Mouse (Mus musculus) liver, embryonic 13.5 days (tissue): ENCODE results near the gene Notch2. TPM values are rescaled to one million over a fixed set of nuclear protein-coding genes. Genes with fewer than 3 reads are reported as not detected.

ENCODE experiments used
- ATAC-seq: fragments of 200-750 bp; cut with Nextera tagmentation; 2 replicates; pipeline ENCODE4 v1.8.0; 2017; ENCODE audit warnings: low read depth, mild to moderate bottlenecking, moderate number of reproducible peaks, moderate library complexity
- DNase-seq: peaks from one replicate; pipeline ENCODE4 v3.0.0; 2022
- H3K27ac ChIP-seq: fragments of 300-500 bp; sonication (generic); 2 replicates; pipeline ENCODE4 v1.5.1; 2015; ENCODE audit warnings: moderate library complexity, mild to moderate bottlenecking, inconsistent platforms
- H3K27me3 ChIP-seq: fragments of 300-500 bp; sonication (generic); 2 replicates; pipeline ENCODE4 v1.6.1; 2015; ENCODE audit warnings: mild to moderate bottlenecking, inconsistent platforms
- H3K36me3 ChIP-seq: fragments of 300-500 bp; sonication (generic); 2 replicates; pipeline ENCODE4 v1.6.1; 2015; ENCODE audit warnings: mild to moderate bottlenecking, inconsistent platforms
- H3K4me1 ChIP-seq: fragments of 300-500 bp; sonication (generic); replicated peaks from 2 replicates; pipeline ENCODE4 v1.6.1; 2015; ENCODE audit warnings: inconsistent platforms
- H3K4me2 ChIP-seq: fragments of 300-500 bp; sonication (generic); 2 replicates; pipeline ENCODE4 v1.6.1; 2015; ENCODE audit warnings: inconsistent platforms, mild to moderate bottlenecking, moderate library complexity
- H3K4me3 ChIP-seq: fragments of 300-500 bp; sonication (generic); replicated peaks from 2 replicates; pipeline ENCODE4 v1.5.1; 2015; ENCODE audit warnings: mild to moderate bottlenecking, inconsistent platforms
- H3K9ac ChIP-seq: fragments of 300-500 bp; sonication (generic); 2 replicates; pipeline ENCODE4 v1.6.1; 2015; ENCODE audit warnings: mild to moderate bottlenecking, inconsistent platforms
- H3K9me3 ChIP-seq: fragments of 300-500 bp; sonication (generic); replicated peaks from 2 replicates; pipeline ENCODE4 v1.6.1; 2016; ENCODE audit warnings: inconsistent platforms
- WGBS: fragments of 180-500 bp; shearing (Covaris S2); methylation state at CpG from one replicate; pipeline ENCODE4 v1.1.7; 2015; ENCODE audit not compliant: insufficient replicate concordance; 5-methylcytosine and 5-hydroxymethylcytosine counted together
- polyA plus RNA-seq: library from polyadenylated mRNA; unstranded; fragments of >200 nt; fragmentation: Nextera tagmentation; extraction: Ambion mirVana; gene quantifications from 2 replicates; pipeline ENCODE4 v1.2.1, GENCODE M21; 2015

The Notch2 gene
- polyA plus RNA-seq, 1 experiment from 2014 or later, result 4.8 TPM

DNA sequence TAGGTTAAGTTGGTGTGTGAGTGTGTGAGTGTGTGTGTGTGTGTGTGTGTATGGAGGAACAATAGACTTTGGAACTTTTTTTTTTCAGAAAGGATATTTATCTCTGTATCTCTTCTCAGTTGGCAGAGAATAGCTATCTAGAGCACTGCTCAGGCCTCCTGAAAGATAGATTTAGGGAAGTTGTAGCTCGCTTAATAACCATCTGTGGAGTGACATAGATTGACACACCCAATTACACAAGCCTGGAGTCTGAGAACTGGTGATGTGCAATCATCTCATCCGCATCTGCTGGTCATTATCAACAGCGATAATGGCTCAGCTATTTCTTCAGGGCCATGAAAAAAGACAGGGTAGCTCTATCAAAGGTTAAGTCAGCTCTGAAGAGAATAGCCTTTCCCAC, 18.9 kb downstream of the Notch2 start:
- H3K27me3 ChIP-seq, result no peaks in the 10 kb centered on the region
- no peaks in the 10 kb centered on the region for H3K9me3 ChIP-seq
- DNase-seq (no peak), ATAC-seq (peak; percentile 70)
- peaks cover 81% of the 10 kb centered on the region for H3K4me1 ChIP-seq
- no peak overlapping the region for H3K27ac ChIP-seq
- WGBS, result 23% methylated on average over 3 of the region's 3 CpGs
- no peaks in the 10 kb centered on the region for H3K36me3 ChIP-seq
- H3K4me3 ChIP-seq, result no peak overlapping the region
- no peak overlapping the region for H3K9ac ChIP-seq
- no peak overlapping the region for H3K4me2 ChIP-seq

DNA sequence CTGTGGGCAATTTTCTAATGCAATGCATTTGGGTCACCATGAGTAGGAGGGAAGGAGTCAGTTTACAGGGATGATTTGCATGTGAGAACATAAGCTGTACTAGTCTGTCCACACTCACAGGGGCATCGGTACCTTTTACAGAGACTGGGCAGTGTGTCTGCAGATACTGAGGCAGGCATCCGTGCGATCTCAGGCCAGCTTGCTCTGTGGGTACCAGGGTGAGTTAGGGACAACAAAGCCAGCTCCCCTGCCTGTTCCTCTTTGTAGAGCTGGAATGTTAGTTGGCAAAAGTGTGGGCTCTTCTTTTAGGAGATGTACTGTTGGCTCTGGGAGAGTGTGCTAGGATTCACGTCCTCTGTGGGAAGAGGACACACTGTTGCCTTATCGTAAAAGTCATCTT, 19.6 kb downstream of the Notch2 start:
- whole genome bisulfite sequencing, result 78% methylated on average over 5 of the region's 5 CpGs
- peaks cover 75% of the 10 kb centered on the region for H3K4me1 ChIP-seq
- H3K27ac ChIP-seq, result no peak overlapping the region
- ATAC-seq, result no peak
- H3K9ac ChIP-seq, result no peak overlapping the region
- no peak overlapping the region for H3K4me3 ChIP-seq
- H3K36me3 ChIP-seq, result no peaks in the 10 kb centered on the region
- no peaks in the 10 kb centered on the region for H3K9me3 ChIP-seq
- no peaks in the 10 kb centered on the region for H3K27me3 ChIP-seq
- no peak overlapping the region for H3K4me2 ChIP-seq
- no peak for DNase-seq

DNA sequence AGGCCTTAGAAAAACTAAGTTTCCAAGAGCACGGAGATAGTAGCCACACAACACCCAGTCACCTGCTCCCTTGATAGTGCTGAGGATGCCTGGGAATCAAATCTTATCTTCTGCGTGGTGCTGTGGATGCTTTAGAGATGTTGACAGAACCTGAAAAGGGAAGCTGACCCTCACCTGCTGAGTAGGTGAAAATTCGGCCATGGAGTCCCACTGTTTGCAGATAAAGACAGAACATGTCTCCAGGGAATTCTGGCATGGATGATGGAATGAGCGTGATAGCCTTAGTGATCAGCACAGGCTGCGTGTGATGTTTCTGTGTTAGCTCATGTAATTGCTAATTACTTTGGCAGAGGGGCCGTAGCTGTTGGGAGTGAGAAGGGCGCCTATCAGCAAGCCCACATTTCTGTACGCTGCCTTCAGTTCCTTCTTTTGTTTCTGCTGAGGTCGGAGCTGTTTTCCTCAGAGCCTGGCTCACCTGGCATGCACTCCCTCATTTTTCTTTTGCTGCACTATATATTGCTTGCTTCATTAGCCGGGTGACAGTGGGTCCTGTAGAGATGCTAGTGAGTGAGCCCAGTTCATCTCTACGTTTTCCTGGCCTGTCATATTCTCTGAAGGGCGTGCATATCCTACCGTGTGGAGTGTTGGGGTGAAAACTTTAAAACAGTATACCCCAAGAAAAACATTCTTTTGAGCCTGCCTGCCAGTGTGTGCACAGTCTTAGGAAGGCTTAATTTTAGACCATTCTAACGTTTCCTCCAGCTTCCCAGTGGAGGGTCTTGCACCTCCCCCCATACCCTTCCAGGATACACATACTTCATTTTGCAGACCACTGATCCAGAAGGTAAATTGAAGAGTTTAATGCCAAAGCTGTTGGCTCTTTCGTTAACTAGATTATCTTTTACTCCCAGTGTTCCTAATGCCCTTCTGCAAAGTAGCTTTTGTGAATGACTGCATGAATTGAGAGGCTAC, 21.6 kb downstream of the Notch2 start:
- 40% methylated on average over 15 of the region's 15 CpGs for WGBS
- Histone ChIP-seq H3K4me2 (no peak overlapping the region), H3K27me3 (no peaks in the 10 kb centered on the region), H3K4me3 (no peak overlapping the region), H3K36me3 (no peaks in the 10 kb centered on the region), H3K9me3 (no peaks in the 10 kb centered on the region), H3K9ac (no peak overlapping the region), H3K4me1 (peaks cover 66% of the 10 kb centered on the region), H3K27ac (no peak overlapping the region)
- DNase-seq, result no peak
- no peak for ATAC-seq

DNA sequence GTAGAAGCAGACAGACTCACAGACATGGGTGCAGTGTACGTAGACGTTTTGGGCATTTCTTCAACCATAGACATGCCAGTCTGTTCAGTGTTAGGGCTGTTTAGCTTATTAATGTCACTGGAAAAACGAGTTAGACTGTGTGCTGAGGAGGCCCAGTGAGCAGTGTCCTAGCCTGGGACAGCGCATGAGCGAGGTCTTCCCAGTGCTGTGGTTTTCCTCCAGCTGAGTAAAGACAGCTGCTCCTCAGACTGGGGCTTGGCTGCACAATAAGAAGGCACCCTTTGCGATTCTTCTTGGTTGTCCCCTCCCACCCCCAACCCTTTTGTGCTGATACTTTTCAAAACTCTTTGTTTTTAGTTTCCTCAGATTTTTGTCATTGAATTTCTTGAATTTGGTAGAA, 22.8 kb downstream of the Notch2 start:
- Histone ChIP-seq H3K9ac (no peak overlapping the region), H3K4me3 (no peak overlapping the region), H3K27ac (no peak overlapping the region), H3K27me3 (no peaks in the 10 kb centered on the region), H3K36me3 (no peaks in the 10 kb centered on the region), H3K9me3 (no peaks in the 10 kb centered on the region), H3K4me1 (peaks cover 59% of the 10 kb centered on the region), H3K4me2 (no peak overlapping the region)
- WGBS, result 55% methylated on average over 6 of the region's 6 CpGs
- DNase-seq (no peak), ATAC-seq (no peak)

DNA sequence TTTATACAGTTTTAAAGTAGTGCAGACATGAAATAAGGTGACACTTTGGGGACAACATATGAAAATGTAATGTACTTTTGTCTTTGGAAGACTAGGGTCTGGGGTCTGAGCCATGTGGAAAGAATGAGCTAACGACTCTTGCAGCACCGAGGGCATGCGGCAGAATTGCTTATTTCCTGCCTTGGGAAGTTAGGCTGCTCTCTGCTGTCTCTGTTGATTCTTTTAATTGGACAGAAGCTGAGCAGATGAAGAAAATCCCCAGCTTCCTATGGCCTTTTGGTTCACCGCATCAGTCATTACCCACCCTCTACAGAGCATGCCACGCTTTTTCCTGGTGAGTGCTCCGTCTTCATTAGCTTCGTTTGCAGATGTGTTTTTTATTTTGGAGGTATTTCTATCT, 23.8 kb downstream of the Notch2 start:
- H3K27me3 ChIP-seq, result no peaks in the 10 kb centered on the region
- H3K9ac ChIP-seq, result no peak overlapping the region
- no peak overlapping the region for H3K27ac ChIP-seq
- H3K4me1 ChIP-seq, result peaks cover 54% of the 10 kb centered on the region
- WGBS, result 78% methylated on average over 7 of the region's 7 CpGs
- H3K36me3 ChIP-seq, result no peaks in the 10 kb centered on the region
- no peaks in the 10 kb centered on the region for H3K9me3 ChIP-seq
- DNase-seq (no peak), ATAC-seq (no peak)
- H3K4me3 ChIP-seq, result no peak overlapping the region
- H3K4me2 ChIP-seq, result no peak overlapping the region

DNA sequence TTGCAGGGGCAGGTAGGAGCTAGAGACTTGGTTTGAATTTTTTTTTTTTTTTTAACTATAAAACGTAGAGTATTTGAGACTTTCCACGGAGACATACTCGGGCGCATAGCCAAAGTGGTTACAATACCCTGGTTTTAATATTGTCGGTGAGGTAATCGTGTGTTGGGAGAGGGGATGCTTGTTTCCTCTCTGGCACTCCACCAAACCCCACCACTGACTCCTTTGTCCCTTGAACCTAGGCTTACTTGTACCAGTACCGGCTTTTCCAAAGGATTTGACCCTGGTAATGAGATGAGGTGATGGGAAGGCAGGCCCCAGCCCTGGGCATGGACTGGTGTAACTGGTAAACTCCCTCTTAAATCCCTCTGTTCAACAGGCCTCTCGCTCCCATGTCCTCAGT, 25.3 kb downstream of the Notch2 start:
- no peak for DNase-seq
- Histone ChIP-seq H3K27ac (no peak overlapping the region), H3K36me3 (no peaks in the 10 kb centered on the region), H3K9me3 (no peaks in the 10 kb centered on the region), H3K4me1 (peaks cover 56% of the 10 kb centered on the region), H3K27me3 (no peaks in the 10 kb centered on the region), H3K4me2 (no peak overlapping the region), H3K9ac (no peak overlapping the region), H3K4me3 (no peak overlapping the region)
- no peak for ATAC-seq
- WGBS, result 82% methylated on average over 8 of the region's 8 CpGs

DNA sequence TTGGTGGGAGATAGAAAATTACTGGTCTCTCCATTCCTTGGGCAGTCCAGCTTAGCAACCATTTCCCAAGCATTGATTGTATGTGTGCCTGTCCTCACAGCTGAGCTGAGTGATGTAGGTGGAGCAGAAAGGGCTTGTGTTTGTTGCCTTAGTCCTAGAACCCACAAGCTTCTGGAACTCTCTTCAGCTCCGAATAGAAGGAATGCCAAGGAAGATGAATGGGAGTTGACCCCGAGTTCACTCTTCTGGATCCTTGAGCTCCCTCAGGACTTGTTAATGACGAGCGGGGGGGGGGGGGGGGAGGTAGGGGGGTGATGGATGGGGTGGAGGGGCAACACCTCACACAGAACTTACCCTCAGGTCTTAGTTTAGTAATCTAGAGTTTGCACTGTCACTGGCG, 25.9 kb downstream of the Notch2 start:
- H3K9ac ChIP-seq, result no peak overlapping the region
- H3K4me3 ChIP-seq, result no peak overlapping the region
- no peaks in the 10 kb centered on the region for H3K36me3 ChIP-seq
- DNase-seq (no peak), ATAC-seq (no peak)
- H3K9me3 ChIP-seq, result no peaks in the 10 kb centered on the region
- H3K27me3 ChIP-seq, result no peaks in the 10 kb centered on the region
- H3K4me1 ChIP-seq, result peaks cover 56% of the 10 kb centered on the region
- WGBS, result 52% methylated on average over 5 of the region's 5 CpGs
- H3K27ac ChIP-seq, result no peak overlapping the region
- no peak overlapping the region for H3K4me2 ChIP-seq

DNA sequence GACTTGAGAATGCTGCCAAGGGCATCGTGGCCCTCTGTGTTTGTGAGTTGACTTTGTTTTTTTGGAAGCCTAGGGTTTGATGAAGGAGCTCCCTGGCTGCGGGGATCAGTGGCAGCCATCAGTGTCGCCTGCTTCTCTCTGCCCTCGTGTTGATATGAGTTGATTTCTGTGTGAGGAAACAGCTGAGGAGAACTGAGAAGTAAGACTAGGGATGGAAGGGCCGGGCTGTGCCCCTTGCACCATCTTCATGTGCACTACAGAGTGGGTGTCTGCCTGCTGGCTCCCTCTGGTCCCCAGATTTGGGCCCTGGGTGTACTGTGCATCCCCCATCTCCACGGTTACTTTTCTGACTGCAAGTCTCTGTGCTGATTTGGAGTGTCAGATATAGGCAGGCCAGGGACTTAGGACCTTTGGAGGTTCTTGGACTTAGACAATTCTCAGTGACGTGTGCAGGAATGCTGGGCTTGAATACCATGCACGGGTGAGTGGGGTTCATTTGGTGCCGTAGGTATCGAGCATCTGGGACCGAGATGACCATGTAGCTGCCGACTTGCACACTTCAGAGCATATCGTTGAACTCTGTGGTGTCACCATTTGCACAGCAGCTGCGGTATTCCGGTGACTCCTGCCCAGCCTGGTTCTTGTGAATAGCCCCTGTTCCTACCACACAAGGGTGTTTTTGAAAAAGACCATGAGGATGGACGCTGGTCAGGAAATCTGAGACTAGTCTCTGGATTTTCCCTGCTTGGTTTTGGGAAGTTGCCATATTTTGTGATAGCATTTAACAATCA, 26.5 kb downstream of the Notch2 start:
- Histone ChIP-seq H3K4me1 (peaks cover 55% of the 10 kb centered on the region), H3K4me2 (no peak overlapping the region), H3K27ac (no peak overlapping the region), H3K9me3 (no peaks in the 10 kb centered on the region), H3K9ac (no peak overlapping the region), H3K36me3 (no peaks in the 10 kb centered on the region), H3K4me3 (no peak overlapping the region), H3K27me3 (no peaks in the 10 kb centered on the region)
- ATAC-seq, result no peak
- DNase-seq, result no peak
- WGBS, result 74% methylated on average over 16 of the region's 16 CpGs

DNA sequence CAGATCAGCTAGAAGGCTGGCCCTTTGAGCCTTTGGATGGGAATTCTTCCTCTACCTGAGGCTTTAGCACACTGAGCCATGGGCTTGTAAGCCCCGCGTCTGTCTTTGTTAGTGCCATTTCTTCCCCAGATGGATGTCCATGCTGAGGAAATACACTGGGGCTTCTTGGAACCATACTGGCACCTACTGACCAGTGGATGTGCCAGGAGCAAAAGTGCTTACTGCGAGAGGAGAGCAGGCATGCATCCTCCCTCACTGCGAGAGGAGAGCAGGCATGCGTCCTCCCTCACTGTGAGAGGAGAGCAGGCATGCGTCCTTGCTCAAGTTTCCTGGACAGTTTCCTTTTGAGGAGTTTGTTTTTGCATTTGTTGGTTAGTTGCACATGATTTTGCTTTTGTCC, 27.5 kb downstream of the Notch2 start:
- no peak overlapping the region for H3K27ac ChIP-seq
- H3K9me3 ChIP-seq, result no peaks in the 10 kb centered on the region
- DNase-seq (no peak), ATAC-seq (no peak)
- no peak overlapping the region for H3K9ac ChIP-seq
- no peaks in the 10 kb centered on the region for H3K36me3 ChIP-seq
- H3K4me3 ChIP-seq, result no peak overlapping the region
- H3K4me1 ChIP-seq, result peaks cover 53% of the 10 kb centered on the region
- H3K27me3 ChIP-seq, result no peaks in the 10 kb centered on the region
- H3K4me2 ChIP-seq, result no peak overlapping the region
- WGBS, result 88% methylated on average over 6 of the region's 6 CpGs

DNA sequence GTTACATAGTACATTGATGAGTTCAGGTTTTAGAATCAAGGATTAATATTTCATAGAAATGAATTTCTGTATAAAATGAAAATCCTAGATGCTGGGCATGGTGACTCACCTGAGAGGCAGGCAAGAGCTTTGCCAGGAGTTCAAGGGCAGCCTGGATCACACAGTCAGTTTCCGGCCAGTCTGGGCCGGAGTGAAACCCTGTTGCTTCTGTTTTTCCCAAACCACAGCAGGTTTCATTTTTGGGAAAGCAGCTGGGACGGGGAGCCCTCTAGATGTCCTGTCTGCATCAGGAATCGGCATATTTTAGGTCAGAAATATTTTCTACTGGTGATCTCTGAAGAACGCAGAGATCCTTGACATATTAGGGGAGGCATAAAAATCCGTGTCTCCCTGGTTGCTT, 29.0 kb downstream of the Notch2 start:
- Histone ChIP-seq H3K27ac (peak overlapping the region; percentile 20; the same call in 1 of the 2 replicates), H3K4me3 (no peak overlapping the region), H3K36me3 (no peaks in the 10 kb centered on the region), H3K4me1 (peaks cover 61% of the 10 kb centered on the region), H3K4me2 (no peak overlapping the region), H3K27me3 (no peaks in the 10 kb centered on the region), H3K9ac (no peak overlapping the region), H3K9me3 (no peaks in the 10 kb centered on the region)
- DNase-seq (no peak), ATAC-seq (no peak)
- WGBS, result 72% methylated on average over 6 of the region's 6 CpGs

DNA sequence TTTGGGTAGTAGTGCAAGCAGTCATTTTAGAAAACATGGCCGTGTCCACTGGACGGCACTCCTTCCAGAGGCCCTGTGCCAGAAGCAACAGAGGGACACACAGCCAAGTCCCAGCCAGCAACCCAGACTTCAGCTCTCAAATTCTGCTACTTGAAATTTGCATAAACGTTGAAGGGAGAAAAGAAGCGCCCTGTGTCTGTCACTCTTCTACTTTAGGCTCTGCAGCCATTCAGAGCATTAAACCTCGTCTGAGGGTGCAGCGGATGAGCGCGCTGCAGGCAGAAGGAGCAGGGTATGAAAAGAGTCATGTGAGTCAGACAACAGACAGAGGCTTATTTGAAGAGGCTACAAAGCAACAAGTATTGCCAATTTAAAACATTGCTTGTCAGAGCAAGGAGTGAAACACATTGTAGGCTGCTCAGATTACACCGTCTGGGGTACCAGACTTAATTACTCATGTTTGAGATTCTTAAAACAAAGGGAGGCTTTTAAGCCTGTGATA, 29.7 kb downstream of the Notch2 start:
- H3K27ac ChIP-seq, result peak overlapping the region; percentile 36
- H3K9me3 ChIP-seq, result no peaks in the 10 kb centered on the region
- 69% methylated on average over 9 of the region's 9 CpGs for WGBS
- H3K4me2 ChIP-seq, result no peak overlapping the region
- H3K4me1 ChIP-seq, result peaks cover 63% of the 10 kb centered on the region
- no peaks in the 10 kb centered on the region for H3K36me3 ChIP-seq
- ATAC-seq, result no peak
- H3K9ac ChIP-seq, result no peak overlapping the region
- no peak overlapping the region for H3K4me3 ChIP-seq
- no peak for DNase-seq
- H3K27me3 ChIP-seq, result no peaks in the 10 kb centered on the region
